Mouse (Mus musculus): Measurements from ENCODE around the gene Mcur1. TPM values are rescaled to one million over a fixed set of nuclear protein-coding genes. Genes with fewer than 3 reads are reported as not detected.

The Mcur1 gene
- polyA plus RNA-seq, 1 experiment from 2014 or later: 29.1 TPM

- Histone ChIP-seq H3K27ac (no peak overlapping the region), H3K4me3 (ENCODE audit: inconsistent target) (no peak overlapping the region), H3K36me3 (ENCODE audit: inconsistent target) (no peaks in the 10 kb centered on the region), H3K79me2 (ENCODE audit: inconsistent target) (no peaks in the 10 kb centered on the region)
- 35% methylated on average over 18 of the region's 18 CpGs for WGBS (ENCODE audit: missing documents)
Observed at GRCm38 (mm10) chr13:43579740-43580139, 19.7 kb upstream of the Mcur1 start.

- WGBS (ENCODE audit: missing documents): 89% methylated on average over 12 of the region's 12 CpGs
- no peak overlapping the region for H3K27ac ChIP-seq
- H3K36me3 ChIP-seq (ENCODE audit: inconsistent target): no peaks in the 10 kb centered on the region
- no peak overlapping the region for H3K4me3 ChIP-seq (ENCODE audit: inconsistent target)
- H3K79me2 ChIP-seq (ENCODE audit: inconsistent target): no peaks in the 10 kb centered on the region
Observed at GRCm38 (mm10) chr13:43577766-43578165, 17.8 kb upstream of the Mcur1 start.

- no peak overlapping the region for H3K4me3 ChIP-seq (ENCODE audit: inconsistent target)
- H3K27ac ChIP-seq: no peak overlapping the region
- no peaks in the 10 kb centered on the region for H3K36me3 ChIP-seq (ENCODE audit: inconsistent target)
- H3K79me2 ChIP-seq (ENCODE audit: inconsistent target): no peaks in the 10 kb centered on the region
- 64% methylated on average over 5 of the region's 5 CpGs for WGBS (ENCODE audit: missing documents)
Observed at GRCm38 (mm10) chr13:43577254-43577653, 17.3 kb upstream of the Mcur1 start.

- no peak overlapping the region for H3K27ac ChIP-seq
- 95% methylated on average over 5 of the region's 5 CpGs for WGBS (ENCODE audit: missing documents)
Observed at GRCm38 (mm10) chr13:43575431-43575830, 15.4 kb upstream of the Mcur1 start.

GRCm38 (mm10) chr13:43573979-43574378, 14.0 kb upstream of the Mcur1 start:
- Histone ChIP-seq H3K4me3 (ENCODE audit: inconsistent target) (no peak overlapping the region), H3K36me3 (ENCODE audit: inconsistent target) (no peaks in the 10 kb centered on the region), H3K27ac (no peak overlapping the region), H3K79me2 (ENCODE audit: inconsistent target) (no peaks in the 10 kb centered on the region)
- 75% methylated on average over 2 of the region's 2 CpGs for WGBS (ENCODE audit: missing documents)

More at GRCm38 (mm10) chr13:43575431-43575830, 15.4 kb upstream of the Mcur1 start:
- no peaks in the 10 kb centered on the region for H3K36me3 ChIP-seq (ENCODE audit: inconsistent target)
- H3K4me3 ChIP-seq (ENCODE audit: inconsistent target): no peak overlapping the region
- H3K79me2 ChIP-seq (ENCODE audit: inconsistent target): no peaks in the 10 kb centered on the region

- Histone ChIP-seq H3K4me3 (ENCODE audit: inconsistent target) (no peak overlapping the region), H3K36me3 (ENCODE audit: inconsistent target) (no peaks in the 10 kb centered on the region), H3K27ac (no peak overlapping the region), H3K79me2 (ENCODE audit: inconsistent target) (no peaks in the 10 kb centered on the region)
- WGBS (ENCODE audit: missing documents): 76% methylated on average over 20 of the region's 25 CpGs
Observed at GRCm38 (mm10) chr13:43567141-43567891, 7.3 kb upstream of the Mcur1 start.

- H3K4me3 ChIP-seq (ENCODE audit: inconsistent target): no peak overlapping the region
- H3K79me2 ChIP-seq (ENCODE audit: inconsistent target): no peaks in the 10 kb centered on the region
- WGBS (ENCODE audit: missing documents): 97% methylated on average over 8 of the region's 8 CpGs
- no peak overlapping the region for H3K27ac ChIP-seq
- no peaks in the 10 kb centered on the region for H3K36me3 ChIP-seq (ENCODE audit: inconsistent target)
Observed at GRCm38 (mm10) chr13:43566184-43566583, 6.2 kb upstream of the Mcur1 start.

GRCm38 (mm10) chr13:43565346-43565745, 5.4 kb upstream of the Mcur1 start:
- H3K4me3 ChIP-seq (ENCODE audit: inconsistent target): no peak overlapping the region
- WGBS (ENCODE audit: missing documents): 24% methylated on average over 9 of the region's 9 CpGs

GRCm38 (mm10) chr13:43564733-43565132, 4.7 kb upstream of the Mcur1 start:
- 96% methylated on average over 5 of the region's 5 CpGs for WGBS (ENCODE audit: missing documents)
- no peak overlapping the region for H3K27ac ChIP-seq
- H3K79me2 ChIP-seq (ENCODE audit: inconsistent target): no peaks in the 10 kb centered on the region

More at GRCm38 (mm10) chr13:43565346-43565745, 5.4 kb upstream of the Mcur1 start:
- Histone ChIP-seq H3K27ac (no peak overlapping the region), H3K79me2 (ENCODE audit: inconsistent target) (no peaks in the 10 kb centered on the region), H3K36me3 (ENCODE audit: inconsistent target) (no peaks in the 10 kb centered on the region)

GRCm38 (mm10) chr13:43562726-43563125, 2.7 kb upstream of the Mcur1 start:
- Histone ChIP-seq H3K4me3 (ENCODE audit: inconsistent target) (no peak overlapping the region), H3K79me2 (ENCODE audit: inconsistent target) (peaks cover 17% of the 10 kb centered on the region), H3K27ac (no peak overlapping the region), H3K36me3 (ENCODE audit: inconsistent target) (no peaks in the 10 kb centered on the region)
- 90% methylated on average over 5 of the region's 5 CpGs for WGBS (ENCODE audit: missing documents)

More at GRCm38 (mm10) chr13:43564733-43565132, 4.7 kb upstream of the Mcur1 start:
- Histone ChIP-seq H3K4me3 (ENCODE audit: inconsistent target) (no peak overlapping the region), H3K36me3 (ENCODE audit: inconsistent target) (no peaks in the 10 kb centered on the region)

GRCm38 (mm10) chr13:43560458-43561411, 744 bp upstream of the Mcur1 start:
- peaks cover 37% of the 10 kb centered on the region for H3K79me2 ChIP-seq (ENCODE audit: inconsistent target)
- peak overlapping the region; percentile 54 for H3K4me3 ChIP-seq (ENCODE audit: inconsistent target)
- peak overlapping the region; percentile 91 for H3K27ac ChIP-seq
- H3K36me3 ChIP-seq (ENCODE audit: inconsistent target): no peaks in the 10 kb centered on the region
- 0% methylated on average over 18 of the region's 18 CpGs for WGBS (ENCODE audit: missing documents)

- no peaks in the 10 kb centered on the region for H3K36me3 ChIP-seq (ENCODE audit: inconsistent target)
Observed at GRCm38 (mm10) chr13:43558959-43559358, 1.0 kb downstream of the Mcur1 start.

GRCm38 (mm10) chr13:43558357-43558756, 1.6 kb downstream of the Mcur1 start:
- 68% methylated on average over 6 of the region's 6 CpGs for WGBS (ENCODE audit: missing documents)
- Histone ChIP-seq H3K27ac (no peak overlapping the region), H3K36me3 (ENCODE audit: inconsistent target) (peaks cover 3% of the 10 kb centered on the region; the same call in 1 of the 2 replicates), H3K79me2 (ENCODE audit: inconsistent target) (peaks cover 40% of the 10 kb centered on the region), H3K4me3 (ENCODE audit: inconsistent target) (no peak overlapping the region)

More at GRCm38 (mm10) chr13:43558959-43559358, 1.0 kb downstream of the Mcur1 start:
- Histone ChIP-seq H3K27ac (no peak overlapping the region), H3K4me3 (ENCODE audit: inconsistent target) (peak overlapping the region; percentile 61), H3K79me2 (ENCODE audit: inconsistent target) (peaks cover 40% of the 10 kb centered on the region)
- 40% methylated on average over 6 of the region's 6 CpGs for WGBS (ENCODE audit: missing documents)

GRCm38 (mm10) chr13:43556913-43557542, 3.0 kb downstream of the Mcur1 start:
- Histone ChIP-seq H3K27ac (no peak overlapping the region), H3K79me2 (ENCODE audit: inconsistent target) (peaks cover 53% of the 10 kb centered on the region), H3K36me3 (ENCODE audit: inconsistent target) (peaks cover 12% of the 10 kb centered on the region; the same call in 1 of the 2 replicates), H3K4me3 (ENCODE audit: inconsistent target) (no peak overlapping the region)
- 85% methylated on average over 8 of the region's 9 CpGs for WGBS (ENCODE audit: missing documents)

All from macrophage (primary cell).